Mouse (Mus musculus): ENCODE measurements around the gene Trib2. TPM values are rescaled to one million over a fixed set of nuclear protein-coding genes. Genes with fewer than 3 reads are reported as not detected.

The Trib2 gene
- polyA plus RNA-seq, 1 experiment from 2014 or later, result 66.4 TPM

GRCm38 (mm10) chr12:15813133-15813818 is 3.4 kb downstream of the Trib2 start:
- H3K27me3 ChIP-seq, result no peaks in the 10 kb centered on the region
- H3K36me3 ChIP-seq, result peaks cover 12% of the 10 kb centered on the region
- H3K4me2 ChIP-seq (replicated peaks), result peak overlapping the region; percentile 67
- H3K4me3 ChIP-seq, result peak overlapping the region; percentile 87
- H3K9ac ChIP-seq, result peak overlapping the region; percentile 94
- H3K4me1 ChIP-seq, result peaks cover 31% of the 10 kb centered on the region
- no peak for ATAC-seq (ENCODE audit: insufficient number of reproducible peaks, insufficient read depth, low FRiP score, low TSS enrichment)
- WGBS, result 16% methylated on average over 12 of the region's 12 CpGs
- H3K9me3 ChIP-seq, result no peaks in the 10 kb centered on the region
- no peak overlapping the region; the same call in 1 of the 2 replicates for H3K27ac ChIP-seq

- peak overlapping the region; percentile 12; the same call in 1 of the 2 replicates for H3K27ac ChIP-seq
- no peaks in the 10 kb centered on the region for H3K27me3 ChIP-seq
- 56% methylated on average over 6 of the region's 6 CpGs for WGBS
Observed at GRCm38 (mm10) chr12:15812139-15812962, 4.4 kb downstream of the Trib2 start.

GRCm38 (mm10) chr12:15811682-15812081 is 5.0 kb downstream of the Trib2 start:
- no peak for ATAC-seq (ENCODE audit: insufficient number of reproducible peaks, insufficient read depth, low FRiP score, low TSS enrichment)
- H3K27ac ChIP-seq, result peak overlapping the region; percentile 12; the same call in 1 of the 2 replicates
- peak overlapping the region; percentile 67 for H3K4me2 ChIP-seq (replicated peaks)
- H3K4me1 ChIP-seq, result peaks cover 27% of the 10 kb centered on the region
- no peaks in the 10 kb centered on the region for H3K9me3 ChIP-seq
- no peak overlapping the region for H3K9ac ChIP-seq
- H3K27me3 ChIP-seq, result no peaks in the 10 kb centered on the region
- peak overlapping the region; percentile 87 for H3K4me3 ChIP-seq
- H3K36me3 ChIP-seq, result peaks cover 26% of the 10 kb centered on the region
- WGBS, result 18% methylated on average over 4 of the region's 4 CpGs

More at GRCm38 (mm10) chr12:15812139-15812962, 4.4 kb downstream of the Trib2 start:
- no peak for ATAC-seq (ENCODE audit: insufficient number of reproducible peaks, insufficient read depth, low FRiP score, low TSS enrichment)
- Histone ChIP-seq H3K4me2 (replicated peaks) (peak overlapping the region; percentile 67), H3K4me3 (peak overlapping the region; percentile 87), H3K9ac (0 out of 2 replicates have a peak overlapping the region, but pooled peaks have one; percentile 94), H3K4me1 (peaks cover 28% of the 10 kb centered on the region), H3K36me3 (peaks cover 19% of the 10 kb centered on the region), H3K9me3 (no peaks in the 10 kb centered on the region)

- Histone ChIP-seq H3K27ac (0 out of 2 replicates have a peak overlapping the region, but pooled peaks have one; percentile 12), H3K9me3 (no peaks in the 10 kb centered on the region), H3K4me3 (peak overlapping the region; percentile 13; the same call in 1 of the 2 replicates), H3K4me1 (peaks cover 27% of the 10 kb centered on the region), H3K36me3 (peaks cover 34% of the 10 kb centered on the region), H3K9ac (peak overlapping the region; percentile 43; the same call in 1 of the 2 replicates), H3K4me2 (replicated peaks) (peak overlapping the region; percentile 67), H3K27me3 (no peaks in the 10 kb centered on the region)
- no peak for ATAC-seq (ENCODE audit: insufficient number of reproducible peaks, insufficient read depth, low FRiP score, low TSS enrichment)
- WGBS, result 29% methylated on average over 7 of the region's 7 CpGs
Observed at GRCm38 (mm10) chr12:15810926-15811325, 5.8 kb downstream of the Trib2 start.

- H3K36me3 ChIP-seq, result peaks cover 45% of the 10 kb centered on the region
- H3K9me3 ChIP-seq, result no peaks in the 10 kb centered on the region
- 79% methylated on average over 7 of the region's 7 CpGs for WGBS
- peaks cover 27% of the 10 kb centered on the region for H3K4me1 ChIP-seq
- H3K4me2 ChIP-seq (replicated peaks), result no peak overlapping the region
- H3K9ac ChIP-seq, result no peak overlapping the region
- no peak overlapping the region for H3K4me3 ChIP-seq
- no peak for ATAC-seq (ENCODE audit: insufficient number of reproducible peaks, insufficient read depth, low FRiP score, low TSS enrichment)
- no peaks in the 10 kb centered on the region for H3K27me3 ChIP-seq
- no peak overlapping the region for H3K27ac ChIP-seq
Observed at GRCm38 (mm10) chr12:15809657-15810056, 7.1 kb downstream of the Trib2 start.

GRCm38 (mm10) chr12:15809249-15809648 is 7.5 kb downstream of the Trib2 start:
- Histone ChIP-seq H3K4me1 (peaks cover 27% of the 10 kb centered on the region), H3K4me2 (replicated peaks) (no peak overlapping the region), H3K9ac (no peak overlapping the region), H3K27me3 (no peaks in the 10 kb centered on the region), H3K9me3 (no peaks in the 10 kb centered on the region), H3K4me3 (no peak overlapping the region), H3K36me3 (peaks cover 48% of the 10 kb centered on the region), H3K27ac (no peak overlapping the region)
- no peak for ATAC-seq (ENCODE audit: insufficient number of reproducible peaks, insufficient read depth, low FRiP score, low TSS enrichment)
- WGBS, result 84% methylated on average over 2 of the region's 4 CpGs

GRCm38 (mm10) chr12:15808186-15808800 is 8.4 kb downstream of the Trib2 start:
- Histone ChIP-seq H3K4me3 (no peak overlapping the region), H3K36me3 (peaks cover 51% of the 10 kb centered on the region), H3K4me2 (replicated peaks) (no peak overlapping the region), H3K27ac (no peak overlapping the region), H3K9ac (no peak overlapping the region), H3K4me1 (peaks cover 31% of the 10 kb centered on the region), H3K27me3 (no peaks in the 10 kb centered on the region), H3K9me3 (no peaks in the 10 kb centered on the region)
- ATAC-seq (ENCODE audit: insufficient number of reproducible peaks, insufficient read depth, low FRiP score, low TSS enrichment), result no peak
- WGBS, result 89% methylated on average over 5 of the region's 5 CpGs

GRCm38 (mm10) chr12:15804931-15805331 is 11.8 kb downstream of the Trib2 start:
- Histone ChIP-seq H3K4me3 (no peak overlapping the region), H3K36me3 (peaks cover 75% of the 10 kb centered on the region), H3K4me1 (peaks cover 30% of the 10 kb centered on the region), H3K27me3 (no peaks in the 10 kb centered on the region), H3K9ac (no peak overlapping the region), H3K27ac (no peak overlapping the region), H3K9me3 (no peaks in the 10 kb centered on the region), H3K4me2 (replicated peaks) (no peak overlapping the region)
- WGBS, result 32% methylated on average over 1 of the region's 1 CpGs
- no peak for ATAC-seq (ENCODE audit: insufficient number of reproducible peaks, insufficient read depth, low FRiP score, low TSS enrichment)

GRCm38 (mm10) chr12:15803936-15804438 is 12.7 kb downstream of the Trib2 start:
- H3K27me3 ChIP-seq, result no peaks in the 10 kb centered on the region
- H3K4me2 ChIP-seq (replicated peaks), result no peak overlapping the region
- H3K36me3 ChIP-seq, result peaks cover 73% of the 10 kb centered on the region
- no peak overlapping the region for H3K9ac ChIP-seq
- no peak for ATAC-seq (ENCODE audit: insufficient number of reproducible peaks, insufficient read depth, low FRiP score, low TSS enrichment)
- no peaks in the 10 kb centered on the region for H3K9me3 ChIP-seq
- H3K4me3 ChIP-seq, result no peak overlapping the region
- H3K27ac ChIP-seq, result no peak overlapping the region
- 86% methylated on average over 5 of the region's 5 CpGs for WGBS
- H3K4me1 ChIP-seq, result peaks cover 25% of the 10 kb centered on the region

- no peak overlapping the region for H3K9ac ChIP-seq
- WGBS, result 87% methylated on average over 4 of the region's 4 CpGs
- H3K4me1 ChIP-seq, result peaks cover 25% of the 10 kb centered on the region
- no peaks in the 10 kb centered on the region for H3K9me3 ChIP-seq
- ATAC-seq (ENCODE audit: insufficient number of reproducible peaks, insufficient read depth, low FRiP score, low TSS enrichment), result no peak
- no peak overlapping the region for H3K4me2 ChIP-seq (replicated peaks)
- no peak overlapping the region for H3K27ac ChIP-seq
- no peak overlapping the region for H3K4me3 ChIP-seq
- H3K27me3 ChIP-seq, result no peaks in the 10 kb centered on the region
- H3K36me3 ChIP-seq, result peaks cover 69% of the 10 kb centered on the region
Observed at GRCm38 (mm10) chr12:15801571-15801930, 15.2 kb downstream of the Trib2 start.

- H3K4me1 ChIP-seq, result peaks cover 25% of the 10 kb centered on the region
- 34% methylated on average over 9 of the region's 9 CpGs for WGBS
- no peaks in the 10 kb centered on the region for H3K27me3 ChIP-seq
- no peak overlapping the region for H3K4me3 ChIP-seq
- no peaks in the 10 kb centered on the region for H3K9me3 ChIP-seq
- peak; percentile 62; the same call in 1 of the 2 replicates for ATAC-seq (ENCODE audit: insufficient number of reproducible peaks, insufficient read depth, low FRiP score, low TSS enrichment)
- no peak overlapping the region for H3K9ac ChIP-seq
- peaks cover 69% of the 10 kb centered on the region for H3K36me3 ChIP-seq
- H3K4me2 ChIP-seq (replicated peaks), result no peak overlapping the region
- H3K27ac ChIP-seq, result no peak overlapping the region
Observed at GRCm38 (mm10) chr12:15800914-15801570, 15.7 kb downstream of the Trib2 start.

All from embryonic facial prominence, embryonic 12.5 days (tissue).